Mouse (Mus musculus): Measurements from ENCODE around the gene Asap2. TPM values are rescaled to one million over a fixed set of nuclear protein-coding genes. Genes with fewer than 3 reads are reported as not detected.

The Asap2 gene
- polyA plus RNA-seq, 2 experiments: 1.0 to 2.0 TPM

DNA sequence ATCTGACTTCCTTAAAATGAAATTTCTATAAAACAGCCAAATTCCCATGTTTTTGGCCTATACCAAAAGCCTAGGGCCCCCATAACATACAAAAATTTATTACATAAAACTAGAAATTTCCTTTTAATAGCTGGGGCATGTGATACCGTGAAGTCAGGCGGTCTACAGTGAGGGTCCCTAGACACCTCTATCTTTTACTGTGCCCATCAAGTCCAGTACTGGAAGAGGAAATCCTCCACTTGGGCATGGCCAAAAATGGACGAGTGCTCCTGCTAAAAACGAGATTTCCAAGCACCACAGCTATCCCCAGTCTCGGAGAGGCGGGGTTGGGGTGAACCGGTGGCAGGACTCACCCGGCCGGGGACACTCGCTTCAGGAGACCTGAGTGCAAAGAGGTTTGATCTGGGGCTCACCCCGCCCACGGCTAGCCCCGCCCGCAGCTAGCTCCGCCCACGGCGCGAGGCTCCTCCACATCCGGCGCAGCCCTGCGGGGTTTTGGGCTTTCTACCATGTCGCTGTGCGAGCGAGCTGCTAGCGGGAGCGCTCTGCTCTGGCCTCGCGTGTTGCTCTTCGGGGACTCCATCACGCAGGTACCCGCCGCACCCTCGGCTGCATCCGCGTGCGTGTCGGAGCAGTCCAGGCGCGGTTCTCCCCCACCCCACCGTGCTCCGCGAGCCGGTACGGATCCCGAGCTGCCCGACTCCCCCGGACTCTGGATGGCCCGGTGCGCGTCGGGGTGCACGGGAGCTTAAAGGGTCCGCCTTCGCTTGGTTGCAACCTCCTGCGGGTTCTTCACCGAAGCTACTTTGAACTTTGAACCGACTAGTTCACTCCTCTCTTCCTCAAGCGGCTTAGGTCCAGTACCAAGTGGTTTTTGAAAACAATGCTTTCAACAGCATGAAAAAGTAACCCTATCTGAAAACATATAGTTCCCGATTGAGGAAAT is 325.9 kb downstream of the Asap2 start, which contains the start of gene Iah1:
Iah1 (plus strand) TSS at position 467 of the 946 bp plus-strand sequence.
- 1% methylated on average over 59 of the region's 59 CpGs for WGBS (ENCODE audit: insufficient replicate concordance)
- H3K36me3 ChIP-seq (replicated peaks; ENCODE audit: control insufficient read depth, insufficient read depth, low read depth): peaks cover 8% of the 10 kb centered on the region
- TF ChIP-seq CTCF (IDR thresholded peaks at IDR 0.05; ENCODE audit: low read depth): no peak
- no peak for TF ChIP-seq EP300 (IDR thresholded peaks at IDR 0.05; ENCODE audit: low read depth)
- H3K27me3 ChIP-seq (ENCODE audit: control insufficient read depth, insufficient read depth, low read length): no peaks in the 10 kb centered on the region
- H3K9ac ChIP-seq (replicated peaks): peak within 1 kb of the TSS; percentile 79
- peak; percentile 55 to 75 (median 62) for DNase-seq (ENCODE audit: low read depth in 3 of 3, low spot score in 3 of 3)
- H3K4me2 ChIP-seq (ENCODE audit: low read depth): peak within 1 kb of the TSS; percentile 93
- H3K9me3 ChIP-seq (ENCODE audit: control insufficient read depth, low read length): no peaks in the 10 kb centered on the region
- peaks cover 7 to 12% of the 10 kb centered on the region in 2 experiments for H3K4me1 ChIP-seq (replicated peaks; ENCODE audit: control insufficient read depth in 2 of 2, insufficient read depth in 2 of 2, low read length in 1 of 2)
- H3K27ac ChIP-seq: peak within 1 kb of the TSS; percentile 25; the same call in 1 of the 2 replicates
- peak within 1 kb of the TSS; percentile 84 to 88 for H3K4me3 ChIP-seq (ENCODE audit: insufficient read depth in 1 of 2, low read depth in 2 of 2, low read length in 2 of 2)
- ATAC-seq (ENCODE audit: insufficient read depth): peak; percentile 93

DNA sequence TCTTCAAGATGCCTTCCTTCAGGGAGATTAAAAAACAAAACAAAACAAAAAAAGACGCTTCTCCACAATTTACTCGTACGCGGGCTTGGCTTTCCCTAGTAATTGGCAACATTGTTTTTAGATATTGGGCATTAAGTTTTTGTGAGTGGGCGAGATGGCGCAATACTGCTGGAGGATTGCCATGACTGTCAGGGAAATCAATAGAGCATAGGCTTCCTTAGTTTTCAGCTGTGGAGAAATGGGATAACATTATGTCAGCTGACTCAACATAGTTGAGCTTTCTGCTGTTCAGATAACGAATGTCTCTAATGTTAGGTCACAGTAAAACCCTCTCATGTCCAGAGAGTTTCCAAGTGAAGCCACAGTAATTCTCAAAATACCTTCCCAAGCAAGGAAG is 326.6 kb downstream of the Asap2 start:
- H3K27ac ChIP-seq: no peak overlapping the region; the same call in 1 of the 2 replicates
- peaks cover 8% of the 10 kb centered on the region for H3K36me3 ChIP-seq (replicated peaks; ENCODE audit: control insufficient read depth, insufficient read depth, low read depth)
- H3K4me2 ChIP-seq (ENCODE audit: low read depth): peak overlapping the region; percentile 93
- H3K4me3 ChIP-seq (ENCODE audit: insufficient read depth in 1 of 2, low read depth in 2 of 2, low read length in 2 of 2): peak overlapping the region; percentile 84 to 88
- no peaks in the 10 kb centered on the region for H3K9me3 ChIP-seq (ENCODE audit: control insufficient read depth, low read length)
- no peaks in the 10 kb centered on the region for H3K27me3 ChIP-seq (ENCODE audit: control insufficient read depth, insufficient read depth, low read length)
- DNase-seq (ENCODE audit: low read depth in 3 of 3, low spot score in 3 of 3) (peak in 1 of 3 experiments; percentile 11), ATAC-seq (ENCODE audit: insufficient read depth) (no peak)
- peak overlapping the region; percentile 79 for H3K9ac ChIP-seq (replicated peaks)
- no peak for TF ChIP-seq EP300 (IDR thresholded peaks at IDR 0.05; ENCODE audit: low read depth)
- TF ChIP-seq CTCF (IDR thresholded peaks at IDR 0.05; ENCODE audit: low read depth): no peak
- H3K4me1 ChIP-seq (replicated peaks; ENCODE audit: control insufficient read depth in 2 of 2, insufficient read depth in 2 of 2, low read length in 1 of 2): peaks cover 7 to 12% of the 10 kb centered on the region in 2 experiments
- WGBS (ENCODE audit: insufficient replicate concordance): 35% methylated on average over 7 of the region's 7 CpGs

DNA sequence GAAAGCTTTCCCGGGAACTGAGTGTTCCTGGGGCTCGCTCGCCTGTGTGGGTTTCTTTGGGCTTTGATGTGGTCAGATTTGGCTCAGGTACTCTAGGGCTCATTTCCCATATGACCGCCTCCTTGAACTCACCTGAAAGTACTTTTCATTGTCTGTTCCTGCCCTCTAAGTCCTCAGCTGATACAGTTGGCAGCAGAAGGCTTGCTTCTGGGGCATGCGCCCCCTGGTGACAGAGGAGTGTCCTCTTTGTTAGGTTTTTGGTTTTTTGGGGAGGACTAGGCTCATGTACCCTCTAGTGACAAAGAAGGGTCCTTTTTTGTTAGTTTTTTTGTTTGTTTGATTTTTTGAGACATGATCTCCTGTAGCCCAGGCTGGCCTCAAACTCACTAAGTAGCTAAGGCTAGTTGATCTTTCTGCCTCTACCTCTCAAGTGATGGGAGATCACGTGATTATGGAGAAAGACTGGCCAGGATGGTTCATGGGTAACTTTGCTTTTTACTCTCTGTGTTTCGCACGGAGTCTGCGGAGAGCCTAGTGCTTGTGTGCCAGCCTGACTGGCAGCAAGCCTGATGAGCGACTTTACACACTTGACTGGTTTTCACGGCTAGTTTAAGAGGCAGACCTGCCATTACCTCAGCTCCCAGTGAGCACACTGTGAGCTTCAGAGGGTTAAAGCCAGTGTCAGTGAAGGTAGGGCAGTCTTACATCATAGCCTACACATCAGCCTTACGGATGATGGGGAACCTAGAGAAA is 328.1 kb downstream of the Asap2 start:
- ATAC-seq (ENCODE audit: insufficient read depth) (no peak), DNase-seq (ENCODE audit: low read depth in 3 of 3, low spot score in 3 of 3) (peak; percentile 47 to 50 (median 49))

More for the DNA sequence above, 328.1 kb downstream of the Asap2 start:
- Histone ChIP-seq H3K9me3 (ENCODE audit: control insufficient read depth, low read length) (no peaks in the 10 kb centered on the region), H3K4me2 (ENCODE audit: low read depth) (no peak overlapping the region), H3K27ac (no peak overlapping the region), H3K36me3 (replicated peaks; ENCODE audit: control insufficient read depth, insufficient read depth, low read depth) (peaks cover 8% of the 10 kb centered on the region; the same call in 1 of the 2 replicates), H3K27me3 (ENCODE audit: control insufficient read depth, insufficient read depth, low read length) (no peaks in the 10 kb centered on the region), H3K4me3 (ENCODE audit: insufficient read depth in 1 of 2, low read depth in 2 of 2, low read length in 2 of 2) (no peak overlapping the region), H3K9ac (replicated peaks) (no peak overlapping the region), H3K4me1 (replicated peaks; ENCODE audit: control insufficient read depth in 2 of 2, insufficient read depth in 2 of 2, low read length in 1 of 2) (peaks cover 7 to 12% of the 10 kb centered on the region in 2 experiments)
- TF ChIP-seq CTCF (IDR thresholded peaks at IDR 0.05; ENCODE audit: low read depth) (peak; percentile 87), EP300 (IDR thresholded peaks at IDR 0.05; ENCODE audit: low read depth) (no peak)
- WGBS (ENCODE audit: insufficient replicate concordance): 71% methylated on average over 12 of the region's 12 CpGs
